Comparison of ENCODE assay signal across 8 mouse cellular contexts in genomic region chr11:102697338-102698017, GRCm38 (mm10). TPM values are rescaled to one million over a fixed set of nuclear protein-coding genes. Genes with fewer than 3 reads are reported as not detected.
DNase-seq lines count a peak whose midpoint lies in the region; ATAC-seq lines count a peak whose summit lies in the region.

Gene Ccdc43, minus strand, starts transcription at chr11:102697782.

- H3K9me3 ChIP-seq in hindbrain, embryonic 14.5 days (ENCODE audit: control insufficient read depth, low read length), result no peaks in the 10 kb centered on the region

- peak; percentile 89 for DNase-seq in T-cell, adult 2 months (ENCODE audit: low spot score)
- peak; percentile 92 to 93 for DNase-seq in cerebellum, postnatal 25 days
- peak; percentile 73 to 77 for DNase-seq in frontal cortex, postnatal 25 days (ENCODE audit: low spot score in 2 of 2)
- peak; percentile 89 for DNase-seq in hindbrain, embryonic 14.5 days (ENCODE audit: low spot score)
- peak; percentile 85 to 88 for DNase-seq in layer of hippocampus, postnatal 25 days (ENCODE audit: extremely low spot score in 1 of 2, low spot score in 1 of 2)
- DNase-seq in lung, postnatal 14 days, result peak; percentile 87
- peak; percentile 90 for DNase-seq in ovary, postnatal 36 days (ENCODE audit: low spot score)
- DNase-seq in thymus, postnatal 14 days, result peak; percentile 87

- peak within 1 kb of the TSS; percentile 71 for H3K4me3 ChIP-seq in hindbrain, embryonic 14.5 days (replicated peaks; ENCODE audit: low read length)

- WGBS in hindbrain, embryonic 14.5 days, result under 1% methylated on average over 49 of the region's 49 CpGs

- H3K27me3 ChIP-seq in hindbrain, embryonic 14.5 days (ENCODE audit: control insufficient read depth, insufficient read depth, low read length), result no peaks in the 10 kb centered on the region

- peak; percentile 94 for ATAC-seq in hindbrain, embryonic 14.5 days (ENCODE audit: low FRiP score)

- peak within 1 kb of the TSS; percentile 60 for H3K4me2 ChIP-seq in hindbrain, embryonic 14.5 days (replicated peaks)

- H3K27ac ChIP-seq in hindbrain, embryonic 14.5 days, result peak within 1 kb of the TSS; percentile 87

- H3K4me1 ChIP-seq in hindbrain, embryonic 14.5 days (replicated peaks; ENCODE audit: control insufficient read depth, insufficient read depth, low read length), result peaks cover 17% of the 10 kb centered on the region

- H3K36me3 ChIP-seq in hindbrain, embryonic 14.5 days (replicated peaks; ENCODE audit: control insufficient read depth, insufficient read depth), result peaks cover 7% of the 10 kb centered on the region; the same call in 1 of the 2 replicates

- H3K9ac ChIP-seq in hindbrain, embryonic 14.5 days, result peak within 1 kb of the TSS; percentile 78

RNA-seq across cellular contexts. Expression of gene Ccdc43, which starts in this region (rescaled TPM):
- polyA plus RNA-seq in hindbrain, embryonic 14.5 days (2014; fragmentation: Nextera tagmentation; extraction: Ambion mirVana), result 31.3 and 38.4 TPM in 2 replicates
- 10 to 100 TPM; 35.5 to 38.1 TPM for total RNA-seq in layer of hippocampus, postnatal 25 days (2021)

Comparison
In these comparisons a context has a peak if more than half of its experiments do, and no peak if none do; other contexts are left out.
1. Peak in every context shown above with its lines: DNase-seq, ATAC-seq, H3K4me3 ChIP-seq and H3K27ac ChIP-seq.